Mouse (Mus musculus) retina, embryonic 14.5 days (tissue): Measurements from ENCODE around the gene Pde4d.
"Not testable (repeated sequence)": the region's sequence is repeated elsewhere in the genome, so short reads cannot be mapped to it uniquely, and the experiment has no call there.

ENCODE experiments used
- DNase-seq: peaks from one replicate; pipeline ENCODE4 v3.0.0-alpha.2; 2015; ENCODE audit warnings: low spot score

Pde4d gene

DNA sequence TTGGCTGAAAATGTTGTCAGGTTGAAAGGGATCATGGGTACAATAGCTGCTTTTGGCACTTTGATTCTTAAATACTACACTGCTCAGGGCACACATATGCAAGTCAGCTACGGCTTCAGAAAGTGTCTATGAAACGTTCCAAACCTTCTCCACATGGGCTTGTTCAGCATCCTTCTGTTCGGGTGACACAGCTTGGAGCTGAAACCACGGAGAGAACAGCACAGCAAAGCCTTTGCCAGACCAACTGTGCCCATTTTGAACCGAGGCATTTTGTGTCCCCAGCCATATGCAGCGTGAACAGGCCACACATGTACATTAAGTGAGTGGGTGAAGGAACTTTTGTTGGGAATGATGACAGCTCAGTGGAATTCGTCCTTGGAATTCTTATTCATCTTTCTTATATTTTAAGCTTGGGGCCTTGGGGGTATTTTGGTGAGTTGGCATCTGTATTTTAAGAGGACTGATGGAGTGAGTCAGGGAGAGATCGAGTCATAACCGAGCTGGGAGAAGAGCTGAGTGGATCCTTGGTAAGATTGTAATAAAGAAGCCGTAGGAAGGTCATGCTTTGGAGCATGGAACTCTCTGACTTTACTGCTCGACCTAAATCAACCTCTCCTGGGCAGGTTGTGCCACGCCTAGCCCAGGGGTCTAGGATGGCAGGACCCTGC is 243.3 kb downstream of the Pde4d start:
- no peak for DNase-seq

DNA sequence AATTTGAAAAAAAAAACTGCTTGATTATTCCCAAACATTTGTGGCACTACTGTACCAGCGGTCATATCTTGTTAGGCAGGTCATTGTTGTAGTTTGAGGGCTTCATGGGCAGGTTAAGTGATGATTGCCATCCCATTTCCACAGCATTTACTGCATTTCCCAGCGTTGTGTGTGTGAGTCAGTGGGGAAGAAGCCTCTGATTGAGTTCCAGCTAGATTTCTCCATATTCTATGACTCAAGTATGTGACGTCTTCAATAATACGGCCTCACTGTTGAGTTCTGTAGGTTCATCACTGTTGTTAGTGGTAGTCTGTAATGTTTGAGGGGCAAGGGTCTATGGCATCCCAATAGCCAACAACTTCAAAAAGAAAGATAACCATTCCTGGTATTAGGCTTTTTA is 255.7 kb downstream of the Pde4d start:
- DNase-seq: no peak

DNA sequence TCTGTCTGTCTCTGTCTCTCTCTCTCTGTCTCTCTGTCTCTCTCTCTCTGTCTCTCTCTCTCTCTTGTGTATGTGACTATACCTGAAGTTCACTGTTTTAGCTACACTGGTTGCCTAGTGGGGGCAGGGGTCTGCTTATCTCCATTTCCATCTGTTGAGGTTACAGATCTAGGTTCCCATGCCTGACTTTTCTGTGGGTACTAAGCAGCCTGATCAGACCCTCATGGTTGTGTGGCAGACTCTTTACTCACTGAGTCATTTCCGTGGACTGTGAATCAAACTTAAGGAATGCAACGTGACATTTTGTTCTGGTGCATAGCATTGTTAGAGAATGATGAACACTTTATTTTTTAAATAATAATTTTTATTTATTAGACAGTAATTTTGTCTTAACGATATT is 264.3 kb downstream of the Pde4d start:
- no peak for DNase-seq

DNA sequence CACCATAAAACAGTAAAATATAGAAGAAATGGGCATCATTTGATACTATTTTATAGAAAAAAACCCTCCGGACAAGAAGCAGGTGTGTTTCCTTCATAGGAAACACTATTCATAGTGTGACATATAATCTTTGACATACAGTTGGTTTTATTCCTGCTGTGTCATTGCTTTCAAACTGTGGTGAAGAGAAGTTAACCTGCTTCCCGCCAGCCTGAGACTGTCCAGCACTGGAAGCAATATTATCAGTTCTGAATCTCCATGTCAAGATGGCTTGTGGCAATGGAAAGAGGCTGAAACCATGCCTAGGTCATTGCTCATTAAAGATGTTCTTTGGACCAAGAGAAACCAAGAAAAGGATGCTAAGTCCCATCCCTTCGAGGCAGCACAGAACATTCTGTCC is 265.3 kb downstream of the Pde4d start:
- no peak for DNase-seq

DNA sequence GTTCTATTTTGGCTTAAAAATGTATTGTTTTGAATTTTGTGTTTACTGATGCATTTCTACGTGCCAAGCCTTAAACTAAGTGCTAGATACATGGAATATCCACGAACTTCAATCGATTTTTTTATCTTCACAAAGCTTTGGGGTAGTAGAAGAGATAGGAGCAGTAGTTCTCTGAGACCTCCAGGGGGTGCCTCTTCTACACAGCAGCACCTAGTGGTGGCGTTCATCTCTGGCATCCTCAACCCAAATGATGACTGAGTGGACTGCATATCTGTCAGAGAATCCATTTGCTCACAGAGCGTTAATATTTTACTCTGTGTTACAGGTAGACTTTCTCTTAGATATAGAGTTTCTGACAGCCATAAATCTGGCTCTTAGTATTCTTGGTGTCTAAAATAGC is 272.5 kb downstream of the Pde4d start:
- no peak for DNase-seq

DNA sequence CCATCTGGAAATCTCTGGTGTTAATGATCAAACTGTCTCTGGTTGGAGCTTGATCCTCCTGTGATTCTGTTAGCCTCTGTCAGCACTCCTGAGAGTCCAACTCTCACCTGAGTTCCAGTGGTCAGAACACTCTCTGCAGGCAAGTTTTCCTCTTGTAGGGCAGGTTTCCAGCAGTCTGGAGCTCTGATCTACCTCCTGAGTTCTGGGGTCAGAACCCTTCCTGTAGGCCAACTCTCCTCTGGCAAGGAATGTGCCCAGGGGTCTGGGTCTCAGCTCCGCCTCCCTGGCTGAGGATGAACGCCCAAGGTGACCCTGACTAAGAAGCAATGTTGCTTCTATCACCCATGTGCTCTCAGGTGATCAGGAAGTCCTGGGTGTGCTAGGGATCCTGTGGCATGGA is 284.6 kb downstream of the Pde4d start:
- DNase-seq: not testable (repeated sequence)

DNA sequence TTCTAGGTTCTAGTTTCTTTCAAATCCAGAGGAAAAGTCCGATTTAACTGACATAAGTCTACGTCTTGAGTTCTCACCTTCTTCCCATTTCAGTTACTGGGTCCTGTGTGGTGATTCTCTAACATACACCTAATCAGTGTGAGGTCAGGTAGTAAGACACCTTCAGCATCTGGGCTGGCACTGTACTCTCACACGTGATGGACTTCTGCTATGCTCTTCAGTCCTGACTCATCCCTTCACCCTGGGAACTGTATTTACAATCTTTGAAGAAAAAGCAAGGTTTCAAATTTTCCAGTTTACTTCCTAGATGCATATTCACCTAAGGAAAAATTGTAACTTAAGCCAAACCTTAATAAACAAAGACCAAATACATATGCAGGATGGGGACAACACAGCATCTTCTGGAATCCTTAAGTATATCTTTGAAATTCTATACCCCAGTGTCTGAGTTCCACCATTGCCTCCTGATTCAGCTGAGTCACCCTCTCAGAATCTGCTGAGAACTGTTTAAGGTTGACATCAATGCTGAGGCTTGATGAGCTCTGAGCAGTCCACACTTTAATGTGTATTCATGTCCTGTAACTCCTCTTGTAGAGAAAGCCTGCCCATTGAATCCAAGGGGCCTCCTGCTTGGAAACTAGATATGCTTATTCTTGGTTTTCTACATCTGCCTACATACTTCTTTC is 301.6 kb downstream of the Pde4d start:
- no peak for DNase-seq

DNA sequence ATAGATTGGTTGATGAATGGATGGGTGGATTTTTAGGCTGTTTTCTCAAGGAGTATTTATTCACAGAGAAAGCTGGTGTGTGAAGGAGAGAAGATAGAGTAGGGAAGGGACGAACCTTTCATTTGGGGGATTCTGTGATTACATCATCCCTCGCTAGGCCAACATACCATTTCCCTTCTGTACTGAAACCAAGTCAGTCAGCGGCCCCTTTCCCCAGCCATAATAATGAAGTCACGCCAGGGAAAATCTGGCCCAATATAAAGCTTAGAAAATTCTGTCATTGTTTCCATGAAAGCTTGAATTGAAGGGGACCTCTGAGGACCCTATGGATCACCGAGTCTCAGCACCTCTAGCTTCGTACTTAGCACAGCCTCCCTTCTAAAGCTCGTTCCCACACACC is 307.7 kb downstream of the Pde4d start:
- DNase-seq: no peak

DNA sequence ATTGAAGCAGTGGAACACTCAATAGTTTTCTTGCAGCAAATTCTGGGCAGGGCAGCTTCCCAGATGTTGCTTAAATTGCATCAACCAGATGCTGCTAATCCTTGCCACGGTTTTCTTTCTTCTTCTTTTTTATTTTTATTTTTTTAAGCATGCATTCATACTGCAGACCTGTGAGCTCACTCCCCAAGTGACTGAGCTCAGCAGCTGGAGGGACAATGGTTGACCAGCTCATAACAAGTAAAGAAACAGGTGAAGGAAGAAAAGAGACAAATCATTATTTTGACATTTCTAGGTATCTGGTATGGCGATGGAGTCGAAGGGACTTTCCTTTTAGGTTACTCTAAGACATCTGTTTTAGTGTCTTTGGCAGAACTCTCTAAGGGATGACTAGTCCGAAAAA is 308.6 kb downstream of the Pde4d start:
- no peak for DNase-seq

DNA sequence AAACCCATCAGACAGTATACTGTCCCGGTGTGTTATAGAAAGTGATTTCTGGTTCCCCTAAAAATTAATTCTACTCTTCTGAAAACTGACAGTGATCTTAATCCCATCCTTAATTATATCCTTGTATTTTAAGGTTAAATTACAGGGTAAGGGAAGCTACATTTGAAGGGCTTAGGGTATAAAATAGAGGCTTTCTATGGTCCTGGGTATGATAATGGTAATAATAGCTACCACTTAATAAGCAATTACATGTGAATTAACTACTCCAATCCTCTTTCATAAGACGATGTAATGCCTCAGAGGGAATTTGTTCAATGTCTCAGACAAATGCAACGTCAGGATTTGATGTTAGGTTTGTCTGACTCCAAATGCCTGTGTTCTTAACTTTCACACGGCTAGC is 309.4 kb downstream of the Pde4d start:
- DNase-seq: no peak

DNA sequence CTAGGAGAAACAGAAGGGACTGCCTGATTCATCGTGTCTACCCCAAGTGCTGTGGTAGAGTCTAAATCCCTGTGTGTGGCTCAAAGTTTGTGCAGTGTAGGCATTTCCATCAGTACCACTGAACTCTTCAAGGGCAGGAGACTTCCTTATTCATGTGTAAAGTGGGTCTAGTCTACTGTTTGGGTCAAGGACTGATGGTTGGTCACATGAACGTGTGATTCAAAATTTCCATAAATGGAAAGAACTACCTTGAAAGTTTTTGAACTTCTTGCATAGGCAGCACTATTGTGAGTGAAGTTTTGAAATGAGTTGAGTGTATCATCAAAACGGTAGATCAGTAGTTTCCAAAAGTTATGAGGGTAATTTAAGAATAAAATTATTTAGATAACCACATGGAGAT is 313.5 kb downstream of the Pde4d start:
- no peak for DNase-seq

DNA sequence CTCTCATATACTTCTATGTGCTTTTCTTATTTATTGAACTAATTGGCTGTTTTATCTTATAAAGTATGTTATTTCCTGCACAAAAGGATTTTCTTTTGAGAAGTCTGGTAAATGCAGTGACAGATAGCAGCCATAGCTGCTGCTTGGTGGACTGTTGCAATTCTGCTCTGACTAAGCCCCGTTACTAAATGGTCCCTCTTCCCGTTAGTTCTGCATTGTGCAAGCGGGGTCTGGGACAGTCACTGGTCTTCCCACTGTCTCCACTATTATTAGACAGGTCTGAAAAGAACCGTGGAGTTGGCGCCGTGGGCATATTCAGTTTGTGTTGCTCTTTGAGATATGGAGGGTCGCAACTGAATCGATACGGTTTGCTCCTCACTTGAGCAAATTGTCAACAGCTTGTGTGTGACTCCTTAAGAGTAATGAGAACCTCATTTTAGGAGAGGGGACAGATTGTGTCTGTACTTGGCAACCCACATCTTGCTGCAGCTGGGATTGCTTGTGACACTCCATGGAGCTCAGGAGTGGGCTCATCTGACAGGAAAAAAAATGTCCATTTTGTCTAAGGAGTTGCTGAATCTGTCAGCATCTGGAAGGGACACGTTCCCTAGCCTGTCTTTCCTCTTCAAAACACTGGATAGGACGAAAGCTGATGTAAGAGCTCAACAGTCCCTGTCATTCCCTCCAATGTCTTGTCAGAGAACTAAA is 316.4 kb downstream of the Pde4d start:
- DNase-seq: no peak

DNA sequence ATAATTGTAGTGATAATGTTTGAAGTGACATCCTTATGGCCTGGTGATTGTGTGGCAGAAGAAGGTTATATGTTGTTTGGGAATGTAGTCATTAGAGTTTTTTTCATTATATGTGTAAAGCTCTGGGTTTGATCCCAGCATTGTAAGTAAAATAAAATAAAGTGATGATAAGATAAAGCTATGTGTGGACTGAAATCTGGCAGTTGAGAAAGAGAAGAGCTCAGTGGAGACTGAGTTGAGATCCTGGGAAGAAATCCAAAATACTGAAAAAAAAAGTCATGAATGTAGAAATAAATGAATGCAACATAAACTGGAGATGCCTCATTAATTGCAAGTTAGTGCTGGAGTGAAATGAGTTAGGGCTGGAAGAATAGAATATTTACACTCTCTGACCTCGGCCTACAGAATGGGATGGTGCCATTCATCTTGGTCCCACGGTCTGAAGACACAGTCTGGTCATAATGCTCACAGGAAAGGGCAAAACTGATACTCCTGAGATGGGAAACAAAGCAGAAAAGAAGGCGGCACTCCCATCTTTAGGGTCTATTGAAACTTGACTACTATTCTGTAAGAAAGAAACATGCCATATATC is 319.8 kb downstream of the Pde4d start:
- no peak for DNase-seq

DNA sequence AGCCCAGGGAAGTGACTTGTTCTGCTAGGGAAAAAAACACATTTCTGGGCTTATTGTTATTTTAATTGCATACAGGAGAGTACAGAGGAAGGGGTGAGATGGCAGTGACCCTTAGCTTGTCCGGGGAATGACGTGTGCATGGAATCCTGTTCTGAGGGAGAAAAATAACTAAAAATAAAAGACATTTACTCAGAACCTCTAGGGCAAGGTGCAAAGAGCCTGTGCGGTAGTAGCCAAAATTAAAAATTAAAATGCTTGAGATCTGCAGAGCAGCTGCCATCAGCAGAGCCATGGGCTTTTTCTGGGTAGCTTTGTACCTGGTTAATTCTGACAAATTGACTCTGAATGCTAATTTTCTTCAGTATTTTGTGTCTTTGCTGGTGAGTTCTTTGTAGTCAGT is 322.6 kb downstream of the Pde4d start:
- no peak for DNase-seq

DNA sequence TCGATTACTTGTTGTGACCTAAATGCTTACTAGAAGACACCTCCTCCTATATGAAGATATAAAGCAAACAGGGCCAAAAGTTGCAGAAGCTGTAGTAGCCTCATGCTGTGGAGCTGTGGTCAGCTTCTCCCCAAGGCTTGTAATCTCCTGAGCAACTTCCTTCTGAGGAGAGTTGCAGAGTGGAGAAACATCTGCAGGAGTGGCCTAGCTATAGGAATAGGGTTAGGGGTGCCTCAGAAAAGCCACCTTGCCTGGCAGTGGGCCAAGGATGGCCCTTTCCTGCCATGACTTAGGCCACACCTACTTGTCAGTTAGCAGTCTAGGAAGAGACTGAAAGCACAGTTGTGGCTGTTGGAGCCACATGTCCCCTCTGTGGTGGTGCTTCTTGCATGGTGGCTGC is 325.2 kb downstream of the Pde4d start:
- no peak for DNase-seq

DNA sequence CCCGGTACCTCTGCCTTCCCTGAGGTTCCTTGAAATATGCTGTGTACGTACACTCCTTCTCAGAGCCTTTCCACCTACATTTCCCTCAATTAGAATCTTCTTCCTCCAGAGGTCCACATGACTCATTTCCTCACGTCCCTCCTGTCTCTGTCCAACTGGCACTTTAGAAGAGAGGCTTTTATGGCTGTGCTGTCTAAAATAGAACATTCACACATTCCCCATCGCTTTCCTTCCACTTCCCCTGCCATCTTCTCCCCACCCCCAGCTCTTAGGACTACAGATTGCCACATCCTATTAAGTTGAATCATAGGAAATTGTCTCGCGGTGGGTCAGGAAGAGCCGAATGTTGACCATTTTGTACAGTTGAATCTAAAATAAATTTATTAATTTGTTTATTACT is 326.1 kb downstream of the Pde4d start:
- no peak for DNase-seq

DNA sequence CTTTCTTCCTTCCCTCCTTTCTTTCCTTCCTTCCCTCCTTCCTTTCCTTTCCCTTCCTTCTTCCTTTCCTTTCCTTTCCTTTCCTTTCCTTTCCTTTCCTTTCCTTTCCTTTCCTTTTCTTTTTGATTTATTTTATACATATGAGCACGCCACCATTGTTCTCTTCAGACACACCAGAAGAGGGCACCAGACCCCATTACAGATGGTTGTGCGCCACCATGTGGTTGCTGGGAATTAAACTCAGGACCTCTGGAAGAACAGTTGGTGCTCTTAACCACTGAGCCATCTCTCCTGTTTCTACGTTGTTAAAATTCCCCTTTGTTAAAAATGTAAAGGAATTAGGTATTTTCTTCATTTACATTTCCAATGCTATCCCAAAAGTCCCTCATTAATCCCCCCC is 347.9 kb downstream of the Pde4d start:
- DNase-seq: not testable (repeated sequence)

DNA sequence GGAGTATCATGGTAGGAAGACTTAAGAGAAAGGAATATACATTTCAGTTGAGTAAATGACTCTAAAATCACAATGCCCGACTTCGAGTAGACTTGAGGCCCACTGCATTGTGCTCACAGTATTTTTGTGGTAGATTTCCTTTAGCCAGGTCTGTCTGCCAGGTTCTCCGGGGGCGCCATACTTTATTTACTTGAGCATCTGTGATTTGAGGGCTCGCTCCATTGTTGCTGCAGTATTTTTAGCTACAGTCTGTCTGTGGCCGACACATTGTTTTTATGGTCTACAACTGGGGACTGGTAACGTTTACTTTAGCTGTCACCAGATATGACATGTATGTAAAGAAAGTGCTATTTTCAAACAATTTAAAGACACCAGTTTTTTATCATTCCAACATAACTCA is 359.4 kb downstream of the Pde4d start:
- DNase-seq: no peak

DNA sequence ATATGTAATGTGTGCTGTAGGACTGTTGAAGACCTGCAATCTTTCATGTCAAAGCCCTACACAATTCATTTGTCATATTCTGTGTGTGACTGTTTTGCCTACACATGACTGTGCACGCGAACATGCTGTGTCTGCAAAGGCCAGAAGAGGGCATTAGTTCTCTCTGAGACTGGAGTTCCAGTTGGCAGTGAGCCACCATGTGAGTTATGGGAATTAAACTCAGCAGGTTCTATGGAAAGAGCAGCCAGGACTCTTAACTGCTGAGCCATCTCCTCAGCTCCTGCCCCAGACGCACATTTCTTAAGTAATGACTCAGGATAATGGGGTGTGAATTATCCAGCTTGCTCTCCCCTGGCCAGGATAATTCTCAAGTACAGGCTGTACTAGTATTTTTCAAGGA is 363.2 kb downstream of the Pde4d start:
- peak; percentile 28 for DNase-seq

DNA sequence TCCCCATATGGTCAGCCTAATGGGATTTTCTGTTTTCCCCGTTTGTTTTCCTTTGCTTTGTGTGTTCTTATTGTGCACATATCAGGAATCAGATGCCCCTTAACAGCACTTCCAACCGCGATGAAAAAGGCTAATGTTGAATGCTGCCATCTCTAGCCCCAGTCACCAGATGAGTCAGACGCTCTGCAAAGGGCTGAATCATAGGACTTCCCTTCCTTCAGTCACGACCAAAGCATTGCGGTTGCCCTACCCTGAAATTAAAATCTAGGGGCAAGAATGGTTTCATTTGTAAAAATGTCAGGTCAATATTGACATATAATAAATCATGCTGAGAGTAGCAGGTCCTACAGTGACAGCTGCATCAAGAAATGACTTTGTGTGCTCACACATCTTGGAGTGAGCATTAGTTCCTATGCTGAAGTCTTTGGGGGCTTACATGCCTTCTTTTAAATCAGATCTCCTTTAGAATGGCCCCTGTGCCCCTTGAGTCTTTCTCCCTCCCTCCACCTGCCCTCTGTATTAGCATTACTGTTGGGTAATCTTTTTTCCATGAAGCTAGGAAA is 370.2 kb downstream of the Pde4d start:
- no peak for DNase-seq

DNA sequence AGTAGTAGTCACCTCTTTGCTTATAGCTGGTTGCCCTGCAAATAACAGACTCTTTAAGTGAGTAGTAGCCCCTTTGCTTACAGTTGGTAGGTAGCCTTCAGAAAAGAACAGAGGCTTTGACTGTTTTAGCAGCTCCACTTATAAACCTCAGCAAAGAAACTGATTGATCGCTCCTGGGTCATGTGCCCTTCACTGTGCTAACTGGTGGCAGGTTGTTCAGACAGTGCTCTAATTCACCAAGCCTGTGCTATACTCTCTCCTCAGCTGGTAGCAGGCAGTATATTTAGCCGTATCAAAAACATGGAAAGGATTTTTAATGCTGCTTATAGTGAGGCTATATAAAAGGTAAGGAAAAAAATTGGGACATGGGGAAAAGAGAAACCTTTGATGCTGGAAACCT is 370.7 kb downstream of the Pde4d start:
- DNase-seq: no peak

DNA sequence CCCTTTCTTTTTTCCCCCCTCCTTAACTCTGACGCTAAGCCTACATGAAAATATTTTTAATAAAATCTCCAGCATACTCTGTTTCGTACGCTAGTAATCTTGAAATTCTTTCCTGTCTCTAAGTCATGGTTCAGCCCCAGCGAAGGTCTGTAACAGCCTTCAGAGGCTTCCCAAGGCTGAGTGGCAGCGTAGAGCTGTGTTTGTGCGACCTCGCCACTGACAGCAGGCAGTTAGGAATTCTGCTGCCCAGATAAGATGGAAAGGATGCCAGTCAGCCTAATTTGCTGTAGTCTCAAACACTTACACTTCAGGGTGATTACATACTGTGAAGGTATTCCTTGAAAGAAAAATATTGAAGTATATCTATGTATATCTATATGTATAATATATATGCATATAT is 371.5 kb downstream of the Pde4d start:
- no peak for DNase-seq
